Mouse (Mus musculus) heart, postnatal 4 days (tissue): ENCODE results near the gene Lclat1. TPM values are rescaled to one million over a fixed set of nuclear protein-coding genes. Genes with fewer than 3 reads are reported as not detected.

ENCODE experiments used
- DNase-seq: peaks from one replicate; pipeline ENCODE4 v3.0.0; 2021
- total RNA-seq, 2 experiments: library from RNA; stranded (reverse); gene quantifications; 2 replicates each; pipeline ENCODE4 v1.2.3; 2021

The Lclat1 gene
- total RNA-seq, 2 experiments from 2014 or later, result 160 to 168 TPM

DNA sequence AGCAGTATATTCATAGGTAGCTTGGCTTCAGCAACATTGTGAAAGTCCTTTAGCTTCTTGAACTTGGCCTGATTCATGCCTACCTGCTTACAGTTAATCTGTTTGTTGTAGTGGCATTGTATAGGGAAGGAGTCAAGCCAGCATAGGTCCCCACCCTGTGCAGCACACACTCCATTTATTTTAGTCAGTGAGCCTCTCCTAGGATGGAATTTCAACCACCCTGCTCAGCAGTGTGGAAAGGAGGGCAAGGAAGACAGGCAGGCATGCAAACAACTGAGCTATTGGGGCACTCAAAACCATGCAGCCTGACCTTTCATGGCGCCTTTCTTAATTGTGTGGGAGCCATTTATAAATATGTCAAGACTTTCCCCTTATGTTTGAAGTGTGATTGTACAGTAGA, 92.6 kb downstream of the Lclat1 start:
- no peak for DNase-seq

DNA sequence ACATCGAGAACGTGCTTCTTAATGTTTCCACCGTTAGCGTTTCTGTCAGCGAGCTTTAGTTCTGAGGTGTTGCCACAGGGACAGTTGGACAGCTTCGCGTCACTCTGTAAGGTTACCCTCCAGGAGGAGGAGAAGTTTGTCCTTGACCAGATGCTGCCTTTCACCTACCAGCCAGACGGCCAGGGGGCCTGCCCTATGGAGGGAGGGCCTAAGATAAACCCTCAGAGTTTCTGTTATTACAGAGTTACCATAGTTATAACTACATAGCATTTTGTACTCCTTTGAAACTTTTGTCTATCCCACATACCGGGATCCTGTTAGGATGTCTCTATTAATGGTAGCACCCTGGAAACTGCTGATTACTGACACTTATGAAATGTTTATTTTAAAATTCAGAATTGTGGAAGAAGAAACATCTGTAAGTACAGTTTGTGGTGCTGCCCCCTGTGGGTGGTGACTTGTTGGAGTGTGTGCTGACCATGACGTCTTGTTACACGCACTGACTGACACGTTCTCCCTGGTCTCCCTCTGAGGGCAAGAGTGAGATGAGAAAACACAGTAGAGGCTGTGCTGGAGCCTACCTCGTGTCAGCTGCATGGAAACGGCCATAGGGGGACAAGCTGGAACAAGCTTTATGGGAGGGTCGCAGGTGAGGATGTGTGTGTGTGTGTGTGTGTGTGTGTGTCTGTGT, 96.0 kb downstream of the Lclat1 start:
- peak; percentile 57 for DNase-seq

DNA sequence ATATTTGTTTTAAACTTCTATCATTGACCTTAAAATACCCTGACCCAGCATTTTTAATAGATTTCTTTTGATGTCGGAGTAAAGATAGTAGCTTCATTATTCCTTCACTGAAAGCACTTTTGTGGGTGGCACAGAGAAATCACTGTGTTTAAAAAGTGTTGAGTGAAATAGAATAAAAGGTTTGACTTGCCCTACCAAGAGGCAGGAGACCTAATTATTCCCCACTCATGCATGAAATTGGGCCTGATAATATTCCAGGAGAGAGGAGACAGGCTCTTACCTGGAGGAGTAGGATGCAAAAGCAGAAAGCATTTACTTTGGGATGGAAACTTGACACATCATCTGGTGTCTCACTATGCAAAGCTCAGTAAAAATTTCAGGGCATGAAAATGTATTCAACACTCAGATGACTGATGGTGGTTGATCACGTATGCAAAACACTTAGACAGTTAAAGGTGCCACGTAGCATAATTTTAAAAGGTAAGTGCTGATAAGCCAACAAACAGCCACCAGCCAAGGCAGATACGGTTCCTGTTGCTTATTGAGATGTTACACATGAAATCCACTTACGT, 103.3 kb downstream of the Lclat1 start:
- no peak for DNase-seq

DNA sequence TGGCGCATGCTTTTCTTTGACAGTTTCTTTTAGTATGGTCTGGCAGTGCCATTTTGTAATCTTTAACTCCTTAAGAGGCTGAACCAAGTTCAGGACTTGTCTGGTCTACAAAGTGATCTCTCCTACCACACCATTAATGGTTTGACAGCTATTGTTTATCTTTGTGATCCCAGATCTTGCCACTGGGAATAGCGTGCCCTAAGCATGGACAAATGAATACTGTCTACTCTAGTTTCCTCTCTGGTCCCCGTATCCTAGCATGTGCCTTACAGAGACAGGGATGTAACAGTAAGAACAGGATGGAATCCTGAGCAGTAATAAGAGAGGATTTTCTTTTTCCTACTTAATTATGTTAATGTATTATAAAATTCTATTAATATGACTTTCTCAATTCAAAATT, 105.0 kb downstream of the Lclat1 start:
- DNase-seq, result no peak

DNA sequence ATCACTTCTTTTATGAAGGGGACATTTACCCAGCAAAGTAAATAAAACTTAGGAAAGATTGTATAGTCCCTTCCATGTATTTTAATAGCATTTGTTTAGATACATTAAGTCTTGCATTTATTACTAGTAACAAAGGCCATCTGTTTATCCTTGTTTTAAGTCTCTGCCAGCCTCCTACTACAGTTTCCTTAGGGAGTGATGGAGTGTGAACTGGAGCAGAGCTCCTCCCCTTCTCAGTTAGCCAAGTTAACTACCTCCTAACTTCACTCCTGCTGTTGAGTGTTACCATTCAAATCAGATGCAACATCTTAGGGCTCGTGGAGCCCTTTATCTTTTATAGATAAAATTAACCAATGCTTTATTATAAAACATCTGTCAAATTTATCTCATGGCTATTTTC, 105.4 kb downstream of the Lclat1 start:
- DNase-seq, result no peak

DNA sequence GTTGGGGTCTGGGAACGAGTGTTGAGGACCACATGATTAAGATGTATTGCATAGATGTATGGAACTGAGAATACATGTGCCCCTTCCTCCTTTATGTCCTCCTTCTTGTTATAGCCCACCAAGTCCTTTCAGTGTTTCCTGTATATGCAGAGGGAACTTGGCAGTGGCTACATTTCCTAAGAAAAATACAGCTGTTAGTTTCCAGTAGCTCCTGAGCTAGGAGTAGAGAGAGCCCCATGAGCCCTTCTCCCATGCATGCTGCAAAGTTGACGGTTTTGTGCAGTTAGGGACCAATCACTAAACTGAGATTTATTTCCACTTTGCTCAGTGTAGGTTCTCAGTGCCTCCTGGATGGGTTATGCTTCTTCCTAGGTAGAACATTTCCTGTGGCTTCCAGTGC, 105.9 kb downstream of the Lclat1 start:
- DNase-seq, result no peak

DNA sequence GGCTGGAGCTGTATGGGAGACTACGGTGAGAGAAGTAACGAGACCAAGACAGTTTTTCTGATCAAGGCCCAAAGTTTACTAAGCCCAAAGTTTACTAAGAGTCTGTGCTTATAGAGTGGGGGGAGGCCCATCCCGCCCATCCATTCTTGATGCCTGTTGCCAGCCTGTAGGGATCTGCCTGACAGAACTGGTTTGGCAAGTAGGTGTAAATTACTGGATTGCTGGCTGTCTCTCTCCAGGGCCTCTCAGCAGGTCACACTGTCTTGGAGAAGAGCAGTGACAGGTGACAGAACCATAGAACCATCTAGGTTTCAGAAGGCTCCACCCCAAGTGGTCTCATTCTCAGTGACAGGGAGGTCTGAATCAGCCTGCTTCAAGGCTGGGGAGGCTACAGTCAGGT, 109.5 kb downstream of the Lclat1 start:
- DNase-seq, result no peak

DNA sequence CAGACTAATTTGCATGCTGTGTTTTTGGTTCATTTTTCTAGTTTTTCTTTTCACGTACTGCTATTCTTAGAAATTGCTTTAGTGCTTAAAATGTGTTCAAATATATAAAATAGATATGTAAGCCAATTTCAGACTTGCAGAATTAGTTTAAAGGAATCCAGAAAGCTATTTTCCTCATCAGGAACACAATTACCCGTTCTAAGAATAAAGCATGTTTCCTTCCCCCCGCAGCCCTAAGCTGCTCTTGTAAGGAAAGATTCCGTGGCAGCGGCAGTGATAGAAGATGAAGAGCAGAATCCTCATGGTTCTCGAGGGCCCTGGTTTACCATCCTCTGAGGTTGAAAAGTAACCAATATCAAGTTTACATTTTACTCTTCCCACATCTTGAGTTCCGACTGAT, 113.0 kb downstream of the Lclat1 start:
- DNase-seq, result no peak

DNA sequence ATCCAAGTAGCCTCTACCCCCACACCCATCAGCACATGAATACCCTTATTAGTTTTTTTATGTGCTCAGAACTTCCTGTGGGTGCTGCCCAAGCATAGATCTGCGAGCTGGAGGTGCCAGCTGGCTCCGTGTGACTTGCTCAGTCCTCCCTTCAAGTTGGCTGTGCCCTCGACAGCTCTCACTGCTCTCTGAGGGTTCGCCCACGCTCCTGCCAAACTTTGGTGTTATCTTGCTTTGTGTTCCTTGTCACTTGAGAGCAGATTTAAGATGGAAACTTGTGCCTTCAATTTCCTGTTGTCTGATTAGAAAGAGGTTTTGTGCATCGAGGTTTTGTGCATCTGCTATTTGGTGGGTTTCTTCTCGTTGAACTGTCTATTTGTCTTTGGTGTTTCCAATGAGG, 114.3 kb downstream of the Lclat1 start:
- DNase-seq, result peak; percentile 46

DNA sequence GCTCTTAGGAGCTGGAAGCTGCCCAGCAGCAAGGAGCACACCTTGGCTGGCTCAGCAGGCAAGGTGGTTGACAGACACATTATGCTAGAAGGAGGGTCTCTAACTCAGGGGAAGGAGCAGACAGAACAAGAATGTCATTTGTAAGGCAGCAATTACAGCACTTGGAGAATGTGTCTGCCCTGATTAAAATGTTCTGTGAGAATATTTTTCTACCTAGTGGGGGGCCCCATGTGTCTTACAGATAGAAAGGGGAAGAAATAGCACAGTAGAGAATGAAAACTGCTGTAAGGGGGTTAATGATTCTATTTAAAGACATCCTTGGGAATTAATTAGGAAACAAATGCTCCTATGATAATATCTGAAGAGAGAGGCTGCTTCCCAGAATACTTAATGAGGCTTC, 117.7 kb downstream of the Lclat1 start:
- DNase-seq, result no peak

DNA sequence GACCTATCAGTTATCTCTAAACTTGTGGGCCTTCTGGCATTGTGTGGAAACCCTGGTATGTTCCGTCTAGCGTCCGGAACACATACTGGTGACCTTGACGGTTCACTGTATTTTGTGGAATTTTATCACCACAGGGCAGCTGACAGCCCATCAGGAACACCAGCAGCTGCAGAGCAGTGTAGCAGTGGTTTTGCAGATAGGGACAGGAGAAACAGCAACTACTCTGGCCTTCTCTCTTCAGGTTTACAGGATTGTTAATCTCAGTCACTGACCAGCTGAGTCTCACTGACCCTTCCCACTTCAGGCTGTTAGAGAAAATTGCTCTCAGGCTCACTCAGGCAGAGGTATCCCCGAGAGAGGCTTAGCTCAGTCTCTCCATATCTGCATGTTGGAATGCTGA, 118.2 kb downstream of the Lclat1 start:
- peak; percentile 59 for DNase-seq

DNA sequence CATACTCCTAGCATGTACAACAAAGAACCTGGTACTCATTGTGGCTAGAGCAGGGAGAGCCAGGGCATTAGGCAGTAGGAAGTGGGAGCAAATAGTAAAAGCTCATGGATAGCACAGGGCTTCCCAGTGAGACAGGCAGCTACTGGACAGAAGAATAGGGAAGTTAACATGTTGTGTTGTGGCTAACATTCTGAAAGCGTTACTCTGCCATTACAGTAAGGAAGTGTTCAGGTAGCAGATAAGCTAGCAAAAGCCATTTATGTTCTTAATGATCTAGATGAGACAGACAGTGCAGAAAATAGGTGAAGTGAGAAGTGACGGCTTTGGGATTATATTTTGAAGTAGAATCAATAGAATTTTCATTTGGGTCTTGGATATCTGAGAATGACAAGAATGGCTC, 118.8 kb downstream of the Lclat1 start:
- DNase-seq, result no peak

DNA sequence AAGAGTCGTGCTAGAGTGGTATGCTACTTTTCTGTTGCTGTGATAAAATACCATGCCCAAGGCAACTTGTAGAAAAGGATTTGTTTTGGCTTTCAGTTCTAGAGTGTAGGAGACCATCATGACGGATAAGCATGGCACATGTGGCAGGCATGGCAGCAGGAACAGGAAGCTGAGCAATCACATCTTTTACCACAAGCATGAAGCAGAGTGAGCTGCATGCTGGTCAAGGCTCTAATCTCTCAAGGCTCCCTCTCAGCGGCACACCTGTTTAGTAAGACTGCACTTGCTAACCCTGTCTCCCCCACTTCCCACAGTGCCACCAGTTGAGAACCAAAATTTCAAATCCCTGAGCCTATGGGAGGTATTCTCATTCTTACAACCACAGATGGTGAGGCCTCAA, 119.6 kb downstream of the Lclat1 start:
- DNase-seq, result no peak

DNA sequence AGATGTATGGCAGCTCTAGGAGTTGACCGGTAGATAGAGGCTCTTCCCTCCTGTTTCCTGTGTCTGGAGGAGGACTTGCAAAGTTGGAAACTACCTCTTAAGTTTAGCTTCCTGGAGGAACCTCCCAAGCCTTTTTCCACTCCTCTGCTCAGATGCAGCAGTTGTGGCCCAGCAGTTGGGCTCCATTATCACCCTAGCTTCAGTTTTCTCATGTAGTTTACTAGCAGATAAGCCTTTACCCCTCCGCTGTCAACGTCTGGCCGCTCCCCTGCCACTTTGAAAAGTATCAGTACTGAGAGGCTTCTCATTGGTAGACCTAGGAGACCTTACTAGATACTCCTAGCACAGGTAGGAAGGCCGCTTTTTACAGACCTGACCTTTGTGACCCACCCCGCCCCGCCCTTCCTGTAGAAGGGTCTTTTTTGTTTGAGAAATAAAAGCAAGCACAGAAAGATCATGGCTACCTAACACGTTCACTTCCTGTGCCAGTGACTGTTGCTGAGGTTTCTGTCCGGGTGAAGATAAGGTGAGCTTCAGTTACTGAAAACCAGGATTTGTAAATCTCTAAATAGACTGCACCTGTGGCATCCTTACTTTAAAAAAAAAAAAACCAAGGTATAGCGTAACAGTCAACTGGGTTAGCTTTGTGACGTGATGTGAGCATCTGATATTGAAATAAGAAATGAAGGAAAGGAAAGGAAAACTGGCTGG, 121.8 kb downstream of the Lclat1 start:
- no peak for DNase-seq

DNA sequence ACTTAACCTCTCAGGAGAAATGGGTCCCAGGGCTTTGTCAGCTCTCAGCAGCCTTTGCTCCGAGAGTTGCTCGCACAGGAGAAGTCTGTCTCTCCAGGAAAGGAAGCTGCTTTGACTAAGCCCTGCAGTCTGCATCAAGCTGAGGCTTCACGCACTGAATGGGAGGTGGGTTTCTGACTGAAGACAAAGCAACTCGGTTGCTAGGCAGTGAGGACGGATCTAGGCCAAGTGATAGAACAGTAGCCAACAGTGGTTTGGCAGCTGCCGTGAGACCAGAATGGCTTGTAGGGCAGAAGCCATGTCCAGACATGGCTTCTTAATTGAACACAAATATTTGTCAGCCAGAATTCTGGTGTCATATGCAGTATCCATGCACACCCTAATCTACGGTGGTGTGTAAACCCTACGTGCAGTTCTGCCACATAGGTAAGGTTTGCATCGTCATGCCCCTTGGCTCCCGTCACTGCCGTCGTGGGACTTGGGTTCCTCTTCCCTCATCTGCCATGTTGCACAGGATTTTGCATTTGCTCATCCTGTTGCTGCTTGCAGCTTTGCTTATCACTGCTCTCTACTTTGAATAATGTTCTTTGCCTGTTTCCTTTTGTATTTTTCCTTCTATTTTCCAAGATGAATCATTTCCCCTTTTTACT, 122.7 kb downstream of the Lclat1 start:
- DNase-seq, result peak; percentile 37

DNA sequence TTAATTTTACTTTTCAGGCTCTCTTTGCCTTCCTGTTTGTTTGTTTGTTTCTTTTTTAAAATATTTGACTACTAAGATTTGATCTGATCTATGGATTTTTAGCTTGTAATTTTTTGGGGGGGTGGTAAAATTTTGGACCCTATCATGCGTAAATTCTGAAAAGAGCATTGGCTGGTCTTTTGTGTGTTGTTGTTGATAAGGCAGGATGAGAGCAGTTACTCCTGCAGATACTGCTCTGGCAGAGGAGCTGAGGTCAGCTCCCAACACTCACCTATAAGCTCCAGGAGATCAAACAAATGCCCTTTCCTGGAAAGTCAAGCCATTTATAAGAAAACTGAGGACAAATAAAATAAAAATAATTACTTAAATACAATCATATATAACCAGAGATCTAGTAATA, 123.6 kb downstream of the Lclat1 start:
- no peak for DNase-seq

DNA sequence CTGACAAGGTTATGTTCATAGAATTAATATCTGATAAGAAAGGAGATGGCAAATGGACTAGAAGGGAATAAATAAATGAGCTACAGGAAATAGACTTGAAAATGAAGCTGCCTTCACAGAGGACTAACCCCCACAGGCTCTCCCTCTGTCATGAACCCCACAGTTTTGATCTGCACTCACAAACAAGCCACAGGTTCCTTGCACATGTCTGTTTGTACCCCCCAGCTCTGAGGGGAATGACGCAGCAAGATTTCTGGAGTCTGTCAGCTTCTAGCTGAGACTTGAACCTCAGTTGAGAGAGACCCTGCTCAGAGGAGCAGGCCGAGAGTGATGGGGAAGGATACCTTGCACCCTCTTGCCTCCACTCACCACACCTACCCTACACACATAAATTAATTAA, 124.8 kb downstream of the Lclat1 start:
- no peak for DNase-seq

DNA sequence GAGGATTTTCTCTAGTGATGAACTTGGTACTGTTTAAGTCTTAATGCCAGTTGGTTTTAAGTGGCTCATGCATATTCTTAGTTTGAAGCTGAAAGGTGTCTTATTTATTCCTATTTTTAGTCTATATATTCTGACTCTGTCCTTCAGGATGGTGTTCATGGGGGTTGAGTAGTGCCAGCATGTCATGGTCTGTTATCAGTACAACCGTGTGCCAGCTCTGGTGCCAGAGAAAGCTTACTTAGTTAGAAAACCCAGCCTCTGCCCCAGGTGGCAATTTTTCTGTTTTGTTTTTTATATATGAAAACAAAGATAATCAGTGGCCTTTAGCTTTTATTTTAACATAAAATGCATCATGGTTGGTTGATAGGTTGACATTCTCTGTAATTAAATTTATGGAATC, 126.2 kb downstream of the Lclat1 start:
- DNase-seq, result no peak

DNA sequence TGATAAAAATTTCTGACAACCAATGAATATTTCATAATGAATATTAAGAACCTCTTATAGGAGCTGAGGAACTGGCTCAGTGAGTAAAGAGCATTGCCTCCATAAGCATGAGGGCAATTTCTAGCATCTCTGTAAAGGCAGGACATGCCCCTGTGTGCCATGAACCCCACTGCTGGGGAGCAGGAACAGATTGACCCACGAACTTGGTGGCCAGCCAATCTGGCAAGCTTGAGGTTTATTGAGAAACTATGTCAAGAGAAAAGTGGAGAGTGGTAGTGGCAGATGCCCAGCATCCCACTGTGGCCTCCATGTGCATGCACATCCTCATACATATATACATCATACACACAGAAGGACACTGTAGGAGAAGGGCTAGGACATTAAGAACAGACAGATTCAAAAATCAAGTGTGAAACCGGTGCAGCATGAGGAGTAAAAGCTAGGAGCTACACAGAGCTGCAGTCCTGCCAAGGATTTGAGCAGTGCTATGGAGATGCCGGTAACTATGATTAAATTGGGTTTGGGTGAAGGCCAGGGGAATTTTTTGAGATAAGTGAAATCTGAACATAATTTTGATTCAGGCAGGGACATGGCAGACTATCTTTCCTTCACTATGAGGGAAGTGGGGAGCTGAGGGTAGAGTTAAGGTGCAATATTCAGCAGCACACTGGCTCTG, 129.5 kb downstream of the Lclat1 start:
- DNase-seq, result peak; percentile 37

DNA sequence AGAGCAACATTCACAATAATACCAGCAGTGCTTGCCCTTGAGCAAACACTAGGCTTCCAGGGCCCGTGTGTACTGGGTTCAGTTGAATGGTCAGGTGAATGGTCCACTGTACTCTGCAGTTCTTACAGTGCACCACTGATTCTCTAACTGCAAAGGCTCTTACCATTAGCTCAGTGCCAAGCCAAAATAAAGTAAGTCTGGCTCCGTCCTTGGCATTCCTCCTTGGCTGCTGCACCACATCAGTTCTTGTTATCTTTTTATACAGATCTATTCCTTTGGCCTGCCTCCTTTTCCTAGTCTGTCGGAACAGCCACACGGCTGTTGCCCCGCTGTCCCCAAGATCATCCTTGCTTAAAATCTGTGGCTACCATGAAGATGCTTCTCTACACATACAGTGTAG, 130.7 kb downstream of the Lclat1 start:
- no peak for DNase-seq

DNA sequence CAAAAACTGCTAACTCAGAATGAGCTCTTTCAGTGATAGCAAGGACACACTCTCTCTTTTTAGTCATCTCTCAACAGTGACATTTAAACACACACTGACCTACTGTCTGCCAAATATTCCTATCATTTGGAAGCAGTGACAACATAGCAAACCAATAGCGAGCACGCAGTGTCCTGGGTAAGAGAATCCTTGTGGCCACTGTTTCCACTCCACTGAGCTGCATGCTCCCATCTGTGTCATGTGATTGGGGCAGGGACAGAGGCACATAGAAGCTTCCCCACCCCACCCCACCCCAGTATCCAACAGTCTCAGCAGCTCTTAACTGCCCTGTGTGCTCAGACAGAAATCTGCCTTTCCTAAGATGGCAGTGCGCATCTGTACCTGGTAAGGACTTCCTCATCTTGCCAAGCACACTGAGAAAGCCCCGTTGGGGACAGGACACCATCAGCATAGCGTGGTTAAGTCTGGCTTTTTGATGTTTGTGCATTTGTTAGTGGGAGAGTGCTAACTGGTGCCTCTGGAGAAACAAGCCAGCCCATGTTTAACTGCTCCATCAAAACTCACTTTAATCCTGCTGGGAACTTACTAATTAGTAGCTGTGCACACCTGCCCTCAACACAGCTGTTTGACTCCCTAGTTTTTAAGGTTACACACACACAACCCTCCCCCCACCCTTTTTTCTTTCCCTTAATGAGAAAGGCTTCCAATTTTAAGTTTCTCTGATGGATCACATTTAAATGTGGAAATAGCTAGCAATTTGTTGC, 133.5 kb downstream of the Lclat1 start:
- no peak for DNase-seq

DNA sequence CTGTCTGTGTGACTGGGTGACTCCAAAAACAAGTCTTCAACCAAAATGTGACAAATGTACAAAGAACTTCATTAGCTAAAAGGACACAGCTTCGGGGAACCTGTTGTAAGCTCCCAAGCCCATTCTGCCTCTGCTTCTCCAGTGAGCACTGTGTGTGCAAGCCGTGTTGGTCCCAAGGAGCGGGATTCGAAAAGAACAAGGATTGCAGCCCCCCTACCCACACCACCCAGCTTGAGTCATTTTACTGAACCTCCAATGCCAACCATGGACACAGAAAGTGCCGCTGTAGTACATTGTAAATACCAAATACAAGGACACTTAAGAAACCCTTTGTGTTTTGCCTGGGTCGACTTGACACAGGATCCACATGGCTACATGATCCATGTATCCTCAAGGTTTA, 135.9 kb downstream of the Lclat1 start:
- DNase-seq, result no peak
